Mouse (Mus musculus) kidney, adult 2 months (tissue): ENCODE data around the gene Pgls.

Experiments used
- CTCF ChIP-seq: fragments of 200-500 bp; conservative IDR thresholded peaks from 2 replicates; pipeline ENCODE4 v1.5.1; 2011; ENCODE audit warnings: low read depth, mild to moderate bottlenecking, control low read depth, low read length, moderate library complexity, mixed read lengths; ENCODE audit not compliant: insufficient read depth, insufficient read length
- POLR2A ChIP-seq: fragments of 200-500 bp; IDR thresholded peaks from one replicate; pipeline ENCODE4 v1.6.1; 2011; ENCODE audit warnings: low read depth, low read length, control low read depth

- TF ChIP-seq POLR2A (no peak), CTCF (no peak)
These were observed 31.2 kb upstream of the Pgls start for GRCm38 (mm10) chr8:71560765-71561164.
